Mouse (Mus musculus): ENCODE results near the gene Dapk2.

DNA sequence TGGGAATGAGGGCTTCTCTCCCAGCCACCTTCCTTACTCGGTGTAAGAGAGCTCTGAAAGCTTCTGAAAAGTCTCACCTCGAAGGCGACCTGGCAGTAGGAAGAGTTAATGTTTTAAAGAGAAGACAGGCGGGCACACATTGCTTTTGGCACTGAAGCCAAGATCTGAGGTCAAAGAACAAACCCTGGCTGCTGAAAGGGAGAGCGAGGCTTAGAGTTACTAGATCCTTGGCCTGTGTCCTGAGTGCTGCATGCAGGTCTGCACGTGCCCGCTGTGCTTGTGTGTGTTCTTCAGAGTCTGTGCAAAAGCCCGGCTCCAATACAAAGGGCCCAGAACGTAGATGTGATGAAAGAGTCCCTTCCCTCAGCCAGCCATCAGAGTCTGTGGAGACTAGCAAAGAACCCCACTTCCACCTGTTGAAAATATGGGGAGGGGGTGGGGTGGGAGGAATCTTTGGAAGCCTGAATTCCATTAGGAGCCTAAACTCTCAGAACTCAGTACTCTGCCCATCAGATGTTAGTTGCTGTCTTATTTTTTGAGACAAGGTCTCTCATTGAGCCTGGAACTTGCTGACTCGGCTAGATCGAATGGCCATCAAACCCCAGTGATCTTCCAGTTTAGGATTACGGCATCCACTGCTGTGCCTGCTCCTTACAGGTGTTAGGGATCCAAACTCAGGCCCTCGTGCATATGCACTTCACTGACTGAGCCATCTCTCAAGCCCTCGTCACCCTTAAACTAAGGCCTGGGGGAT is 41.8 kb downstream of the Dapk2 start:
- no peak for TF ChIP-seq CTCF (IDR thresholded peaks at IDR 0.05; ENCODE audit: low read depth)
- no peak for TF ChIP-seq EP300 (IDR thresholded peaks at IDR 0.05; ENCODE audit: low read depth)

Measured in liver, embryonic 14.5 days (tissue).